Mouse (Mus musculus) midbrain, embryonic 12.5 days (tissue): ENCODE measurements around the gene Slco2a1. TPM values are rescaled to one million over a fixed set of nuclear protein-coding genes. Genes with fewer than 3 reads are reported as not detected.

Experiments
- ATAC-seq: fragments of 200-750 bp; cut with Nextera tagmentation; 2 replicates; pipeline ENCODE4 v1.8.0; 2017; ENCODE audit warnings: low read depth, moderate TSS enrichment, moderate library complexity; ENCODE audit not compliant: low FRiP score
- H3K27ac ChIP-seq: fragments of 300-500 bp; sonication (generic); replicated peaks from 2 replicates; pipeline ENCODE4 v1.5.1; 2016; ENCODE audit warnings: mild to moderate bottlenecking
- H3K27me3 ChIP-seq: fragments of 300-500 bp; sonication (generic); 2 replicates; pipeline ENCODE4 v1.6.1; 2016; ENCODE audit warnings: mild to moderate bottlenecking
- H3K36me3 ChIP-seq: fragments of 300-500 bp; sonication (generic); 2 replicates; pipeline ENCODE4 v1.6.1; 2016
- H3K4me1 ChIP-seq: fragments of 300-500 bp; sonication (generic); 2 replicates; pipeline ENCODE4 v1.6.1; 2016
- H3K4me2 ChIP-seq: fragments of 300-500 bp; sonication (generic); replicated peaks from 2 replicates; pipeline ENCODE4 v1.6.1; 2016; ENCODE audit warnings: mild to moderate bottlenecking, moderate library complexity
- H3K4me3 ChIP-seq: fragments of 300-500 bp; sonication (generic); 2 replicates; pipeline ENCODE4 v1.5.1; 2016; ENCODE audit warnings: mild to moderate bottlenecking
- H3K9ac ChIP-seq: fragments of 300-500 bp; sonication (generic); replicated peaks from 2 replicates; pipeline ENCODE4 v1.6.1; 2016; ENCODE audit warnings: mild to moderate bottlenecking, moderate library complexity
- H3K9me3 ChIP-seq: fragments of 300-500 bp; sonication (generic); 2 replicates; pipeline ENCODE4 v1.6.1; 2016; ENCODE audit warnings: mild to moderate bottlenecking
- WGBS: fragments of 180-500 bp; shearing (Covaris S2); methylation state at CpG from one replicate; pipeline ENCODE4 v1.1.7; 2016; 5-methylcytosine and 5-hydroxymethylcytosine counted together
- polyA plus RNA-seq: library from polyadenylated mRNA; unstranded; fragments of >200 nt; fragmentation: Nextera tagmentation; extraction: Ambion mirVana; gene quantifications from 2 replicates; pipeline ENCODE4 v1.2.1, GENCODE M21; 2016

Gene Slco2a1
- polyA plus RNA-seq, 1 experiment from 2014 or later = 0.79 TPM

GRCm38 (mm10) chr9:103014686-103015085 lies 26.2 kb downstream of the Slco2a1 start:
- Histone ChIP-seq H3K27ac (no peak overlapping the region), H3K9ac (no peak overlapping the region), H3K27me3 (peaks cover 11% of the 10 kb centered on the region), H3K4me1 (no peaks in the 10 kb centered on the region), H3K4me2 (no peak overlapping the region), H3K4me3 (no peak overlapping the region), H3K9me3 (no peaks in the 10 kb centered on the region), H3K36me3 (no peaks in the 10 kb centered on the region)
- 92% methylated on average over 12 of the region's 12 CpGs for WGBS
- no peak for ATAC-seq

- H3K27ac ChIP-seq = no peak overlapping the region
- no peak for ATAC-seq
- H3K36me3 ChIP-seq = no peaks in the 10 kb centered on the region
- H3K4me1 ChIP-seq = no peaks in the 10 kb centered on the region
- no peaks in the 10 kb centered on the region for H3K9me3 ChIP-seq
- WGBS = 67% methylated on average over 4 of the region's 4 CpGs
- H3K27me3 ChIP-seq = no peaks in the 10 kb centered on the region
- no peak overlapping the region for H3K9ac ChIP-seq
- H3K4me3 ChIP-seq = no peak overlapping the region
- no peak overlapping the region for H3K4me2 ChIP-seq
Observed at GRCm38 (mm10) chr9:103024116-103024515, 35.6 kb downstream of the Slco2a1 start.

GRCm38 (mm10) chr9:103027150-103027889 lies 38.8 kb downstream of the Slco2a1 start:
- H3K9me3 ChIP-seq = no peaks in the 10 kb centered on the region
- no peaks in the 10 kb centered on the region for H3K27me3 ChIP-seq
- no peak overlapping the region for H3K4me2 ChIP-seq
- no peak overlapping the region for H3K9ac ChIP-seq
- no peak for ATAC-seq
- no peak overlapping the region for H3K27ac ChIP-seq
- no peak overlapping the region for H3K4me3 ChIP-seq
- WGBS = 79% methylated on average over 11 of the region's 11 CpGs
- no peaks in the 10 kb centered on the region for H3K36me3 ChIP-seq
- H3K4me1 ChIP-seq = no peaks in the 10 kb centered on the region

GRCm38 (mm10) chr9:103029012-103029411 lies 40.5 kb downstream of the Slco2a1 start:
- no peaks in the 10 kb centered on the region for H3K9me3 ChIP-seq
- no peak overlapping the region for H3K27ac ChIP-seq
- H3K27me3 ChIP-seq = no peaks in the 10 kb centered on the region
- H3K4me3 ChIP-seq = no peak overlapping the region
- no peak overlapping the region for H3K4me2 ChIP-seq
- H3K9ac ChIP-seq = no peak overlapping the region
- ATAC-seq = no peak
- 57% methylated on average over 8 of the region's 8 CpGs for WGBS
- H3K36me3 ChIP-seq = no peaks in the 10 kb centered on the region
- no peaks in the 10 kb centered on the region for H3K4me1 ChIP-seq

- H3K9ac ChIP-seq = no peak overlapping the region
- no peaks in the 10 kb centered on the region for H3K4me1 ChIP-seq
- WGBS = 86% methylated on average over 2 of the region's 2 CpGs
Observed at GRCm38 (mm10) chr9:103030041-103030440, 41.5 kb downstream of the Slco2a1 start.

GRCm38 (mm10) chr9:103031211-103031610 lies 42.7 kb downstream of the Slco2a1 start:
- no peaks in the 10 kb centered on the region for H3K27me3 ChIP-seq
- no peak overlapping the region for H3K4me3 ChIP-seq
- H3K9ac ChIP-seq = no peak overlapping the region
- no peaks in the 10 kb centered on the region for H3K36me3 ChIP-seq
- no peak overlapping the region for H3K4me2 ChIP-seq
- H3K9me3 ChIP-seq = 0 out of 2 replicates have a peak, but pooled peaks cover 4% of the 10 kb centered on the region
- no peak overlapping the region for H3K27ac ChIP-seq
- WGBS = 80% methylated on average over 5 of the region's 5 CpGs
- ATAC-seq = no peak
- H3K4me1 ChIP-seq = no peaks in the 10 kb centered on the region

More at GRCm38 (mm10) chr9:103030041-103030440, 41.5 kb downstream of the Slco2a1 start:
- H3K9me3 ChIP-seq = 0 out of 2 replicates have a peak, but pooled peaks cover under 1% of the 10 kb centered on the region
- no peak overlapping the region for H3K27ac ChIP-seq
- H3K4me3 ChIP-seq = no peak overlapping the region
- H3K36me3 ChIP-seq = no peaks in the 10 kb centered on the region
- H3K27me3 ChIP-seq = no peaks in the 10 kb centered on the region
- H3K4me2 ChIP-seq = no peak overlapping the region
- no peak for ATAC-seq

GRCm38 (mm10) chr9:103032193-103032592 lies 43.7 kb downstream of the Slco2a1 start:
- H3K4me1 ChIP-seq = no peaks in the 10 kb centered on the region
- WGBS = 89% methylated on average over 8 of the region's 8 CpGs
- H3K9ac ChIP-seq = no peak overlapping the region
- no peaks in the 10 kb centered on the region for H3K36me3 ChIP-seq
- H3K27me3 ChIP-seq = no peaks in the 10 kb centered on the region
- H3K9me3 ChIP-seq = 0 out of 2 replicates have a peak, but pooled peaks cover 4% of the 10 kb centered on the region
- no peak overlapping the region for H3K4me2 ChIP-seq
- no peak overlapping the region for H3K27ac ChIP-seq
- H3K4me3 ChIP-seq = no peak overlapping the region
- no peak for ATAC-seq

- no peak overlapping the region for H3K4me2 ChIP-seq
- no peaks in the 10 kb centered on the region for H3K4me1 ChIP-seq
- WGBS = 92% methylated on average over 3 of the region's 3 CpGs
- H3K27ac ChIP-seq = no peak overlapping the region
- ATAC-seq = no peak
- no peak overlapping the region for H3K4me3 ChIP-seq
- H3K27me3 ChIP-seq = no peaks in the 10 kb centered on the region
- 0 out of 2 replicates have a peak, but pooled peaks cover 4% of the 10 kb centered on the region for H3K9me3 ChIP-seq
- no peaks in the 10 kb centered on the region for H3K36me3 ChIP-seq
- H3K9ac ChIP-seq = no peak overlapping the region
Observed at GRCm38 (mm10) chr9:103033381-103033780, 44.9 kb downstream of the Slco2a1 start.

GRCm38 (mm10) chr9:103036971-103037391 lies 48.5 kb downstream of the Slco2a1 start:
- Histone ChIP-seq H3K27me3 (no peaks in the 10 kb centered on the region), H3K4me3 (no peak overlapping the region), H3K4me1 (no peaks in the 10 kb centered on the region), H3K9ac (no peak overlapping the region), H3K36me3 (no peaks in the 10 kb centered on the region), H3K9me3 (0 out of 2 replicates have a peak, but pooled peaks cover 4% of the 10 kb centered on the region), H3K4me2 (no peak overlapping the region), H3K27ac (no peak overlapping the region)
- WGBS = 82% methylated on average over 8 of the region's 8 CpGs
- ATAC-seq = no peak

GRCm38 (mm10) chr9:103038266-103038665 lies 49.8 kb downstream of the Slco2a1 start:
- H3K4me2 ChIP-seq = no peak overlapping the region
- H3K4me3 ChIP-seq = no peak overlapping the region
- WGBS = 81% methylated on average over 2 of the region's 2 CpGs
- no peaks in the 10 kb centered on the region for H3K27me3 ChIP-seq
- H3K9me3 ChIP-seq = 0 out of 2 replicates have a peak, but pooled peaks cover 4% of the 10 kb centered on the region
- no peak for ATAC-seq
- no peaks in the 10 kb centered on the region for H3K36me3 ChIP-seq
- no peaks in the 10 kb centered on the region for H3K4me1 ChIP-seq
- H3K27ac ChIP-seq = no peak overlapping the region
- no peak overlapping the region for H3K9ac ChIP-seq

- no peak overlapping the region for H3K27ac ChIP-seq
- no peak overlapping the region for H3K9ac ChIP-seq
- H3K36me3 ChIP-seq = no peaks in the 10 kb centered on the region
- no peaks in the 10 kb centered on the region for H3K4me1 ChIP-seq
- H3K27me3 ChIP-seq = no peaks in the 10 kb centered on the region
- no peak overlapping the region for H3K4me2 ChIP-seq
- 0 out of 2 replicates have a peak, but pooled peaks cover 4% of the 10 kb centered on the region for H3K9me3 ChIP-seq
- 90% methylated on average over 7 of the region's 7 CpGs for WGBS
- H3K4me3 ChIP-seq = no peak overlapping the region
- ATAC-seq = no peak
Observed at GRCm38 (mm10) chr9:103038705-103039104, 50.2 kb downstream of the Slco2a1 start.

- Histone ChIP-seq H3K27me3 (no peaks in the 10 kb centered on the region), H3K9me3 (no peaks in the 10 kb centered on the region), H3K36me3 (no peaks in the 10 kb centered on the region), H3K27ac (no peak overlapping the region), H3K4me3 (no peak overlapping the region), H3K4me1 (no peaks in the 10 kb centered on the region), H3K9ac (no peak overlapping the region), H3K4me2 (no peak overlapping the region)
- ATAC-seq = no peak
- 92% methylated on average over 2 of the region's 2 CpGs for WGBS
Observed at GRCm38 (mm10) chr9:103040581-103040980, 52.1 kb downstream of the Slco2a1 start.
